Mouse (Mus musculus) heart, embryonic 13.5 days (tissue): Measurements from ENCODE around the gene AC170998.1. TPM values are rescaled to one million over a fixed set of nuclear protein-coding genes. Genes with fewer than 3 reads are reported as not detected.
A peak's percentile ranks its signal among the peaks of the same experiment; 100 is the strongest.
"Not testable (repeated sequence)": the region's sequence is repeated elsewhere in the genome, so short reads cannot be mapped to it uniquely, and the experiment has no call there.

ENCODE experiments used
- ATAC-seq: fragments of 200-750 bp; cut with Nextera tagmentation; 2 replicates; pipeline ENCODE4 v1.8.0; 2017; ENCODE audit warnings: moderate TSS enrichment; ENCODE audit not compliant: insufficient number of reproducible peaks, low FRiP score, low TSS enrichment; ENCODE audit errors: extremely low read depth
- H3K27ac ChIP-seq: fragments of 300-500 bp; sonication (generic); replicated peaks from 2 replicates; pipeline ENCODE4 v1.5.1; 2015; ENCODE audit warnings: moderate library complexity, mild to moderate bottlenecking, inconsistent platforms
- H3K27me3 ChIP-seq: fragments of 300-500 bp; sonication (generic); replicated peaks from 2 replicates; pipeline ENCODE4 v1.6.1; 2015; ENCODE audit warnings: mild to moderate bottlenecking, inconsistent platforms
- H3K36me3 ChIP-seq: fragments of 300-500 bp; sonication (generic); 2 replicates; pipeline ENCODE4 v1.6.1; 2015; ENCODE audit warnings: mild to moderate bottlenecking, inconsistent platforms
- H3K4me1 ChIP-seq: fragments of 300-500 bp; sonication (generic); 2 replicates; pipeline ENCODE4 v1.6.1; 2015; ENCODE audit warnings: inconsistent platforms
- H3K4me2 ChIP-seq: fragments of 300-500 bp; sonication (generic); 2 replicates; pipeline ENCODE4 v1.6.1; 2015; ENCODE audit warnings: inconsistent platforms, mild to moderate bottlenecking, moderate library complexity
- H3K4me3 ChIP-seq: fragments of 300-500 bp; sonication (generic); 2 replicates; pipeline ENCODE4 v1.5.1; 2015; ENCODE audit warnings: moderate library complexity, mild to moderate bottlenecking, inconsistent platforms
- H3K9ac ChIP-seq: fragments of 300-500 bp; sonication (generic); 2 replicates; pipeline ENCODE4 v1.6.1; 2015; ENCODE audit warnings: inconsistent platforms, mild to moderate bottlenecking, moderate library complexity
- H3K9me3 ChIP-seq: fragments of 300-500 bp; sonication (generic); 2 replicates; pipeline ENCODE4 v1.6.1; 2016; ENCODE audit warnings: inconsistent platforms
- WGBS: fragments of 180-500 bp; shearing (Covaris S2); methylation state at CpG from one replicate; pipeline ENCODE4 v1.1.7; 2015; ENCODE audit warnings: mixed read lengths; 5-methylcytosine and 5-hydroxymethylcytosine counted together
- polyA plus RNA-seq: library from polyadenylated mRNA; unstranded; fragments of >200 nt; fragmentation: Nextera tagmentation; extraction: Ambion mirVana; gene quantifications from 2 replicates; pipeline ENCODE4 v1.2.1, GENCODE M21; 2015

Gene AC170998.1
- polyA plus RNA-seq, 1 experiment from 2014 or later, result 2.0 TPM

GRCm38 (mm10) chr17:28707136-28707627, 18.7 kb upstream of the AC170998.1 start:
- no peaks in the 10 kb centered on the region for H3K27me3 ChIP-seq
- peaks cover 3% of the 10 kb centered on the region; the same call in 1 of the 2 replicates for H3K36me3 ChIP-seq
- ATAC-seq, result no peak
- WGBS, result 90% methylated on average over 3 of the region's 3 CpGs
- H3K4me1 ChIP-seq, result peaks cover 65% of the 10 kb centered on the region
- H3K9me3 ChIP-seq, result no peaks in the 10 kb centered on the region
- no peak overlapping the region for H3K27ac ChIP-seq
- H3K9ac ChIP-seq, result no peak overlapping the region
- H3K4me3 ChIP-seq, result no peak overlapping the region
- H3K4me2 ChIP-seq, result no peak overlapping the region

GRCm38 (mm10) chr17:28707816-28708215, 18.1 kb upstream of the AC170998.1 start:
- Histone ChIP-seq H3K9ac (no peak overlapping the region), H3K9me3 (no peaks in the 10 kb centered on the region), H3K4me1 (peaks cover 65% of the 10 kb centered on the region), H3K4me3 (no peak overlapping the region), H3K27ac (no peak overlapping the region), H3K36me3 (peaks cover 3% of the 10 kb centered on the region; the same call in 1 of the 2 replicates), H3K27me3 (no peaks in the 10 kb centered on the region), H3K4me2 (no peak overlapping the region)
- no peak for ATAC-seq
- WGBS, result 86% methylated on average over 2 of the region's 2 CpGs

GRCm38 (mm10) chr17:28708989-28709388, 16.9 kb upstream of the AC170998.1 start:
- Histone ChIP-seq H3K36me3 (peaks cover 9% of the 10 kb centered on the region), H3K27ac (no peak overlapping the region), H3K4me3 (no peak overlapping the region), H3K4me2 (no peak overlapping the region), H3K9ac (no peak overlapping the region), H3K27me3 (no peaks in the 10 kb centered on the region), H3K4me1 (peaks cover 62% of the 10 kb centered on the region), H3K9me3 (no peaks in the 10 kb centered on the region)
- no peak for ATAC-seq
- WGBS, result 50% methylated on average over 2 of the region's 2 CpGs

GRCm38 (mm10) chr17:28709552-28710290, 16.2 kb upstream of the AC170998.1 start:
- H3K9me3 ChIP-seq, result no peaks in the 10 kb centered on the region
- no peak for ATAC-seq
- WGBS, result 80% methylated on average over 8 of the region's 8 CpGs
- H3K4me3 ChIP-seq, result no peak overlapping the region
- H3K4me2 ChIP-seq, result no peak overlapping the region
- H3K27ac ChIP-seq, result 0 out of 2 replicates have a peak overlapping the region, but pooled peaks have one; percentile 12
- H3K4me1 ChIP-seq, result peaks cover 62% of the 10 kb centered on the region
- H3K9ac ChIP-seq, result no peak overlapping the region
- peaks cover 16% of the 10 kb centered on the region for H3K36me3 ChIP-seq
- no peaks in the 10 kb centered on the region for H3K27me3 ChIP-seq

GRCm38 (mm10) chr17:28710291-28710688, 15.6 kb upstream of the AC170998.1 start:
- no peak overlapping the region for H3K9ac ChIP-seq
- ATAC-seq, result no peak
- no peaks in the 10 kb centered on the region for H3K9me3 ChIP-seq
- no peak overlapping the region for H3K4me2 ChIP-seq
- no peaks in the 10 kb centered on the region for H3K27me3 ChIP-seq
- peaks cover 22% of the 10 kb centered on the region for H3K36me3 ChIP-seq
- no peak overlapping the region for H3K4me3 ChIP-seq
- peaks cover 56% of the 10 kb centered on the region for H3K4me1 ChIP-seq
- H3K27ac ChIP-seq, result no peak overlapping the region
- 85% methylated on average over 8 of the region's 8 CpGs for WGBS

- Histone ChIP-seq H3K4me1 (peaks cover 56% of the 10 kb centered on the region), H3K27ac (peak overlapping the region; percentile 69; the same call in 1 of the 2 replicates), H3K27me3 (no peaks in the 10 kb centered on the region), H3K4me2 (no peak overlapping the region), H3K36me3 (peaks cover 29% of the 10 kb centered on the region), H3K9ac (no peak overlapping the region), H3K4me3 (no peak overlapping the region), H3K9me3 (no peaks in the 10 kb centered on the region)
- ATAC-seq, result no peak
- 92% methylated on average over 6 of the region's 6 CpGs for WGBS
Observed at GRCm38 (mm10) chr17:28711237-28711636, 14.6 kb upstream of the AC170998.1 start.

- Histone ChIP-seq H3K9me3 (no peaks in the 10 kb centered on the region), H3K4me2 (peak overlapping the region; percentile 44), H3K36me3 (peaks cover 39% of the 10 kb centered on the region), H3K27ac (peak overlapping the region; percentile 69), H3K27me3 (no peaks in the 10 kb centered on the region), H3K4me1 (peaks cover 48% of the 10 kb centered on the region), H3K4me3 (no peak overlapping the region), H3K9ac (no peak overlapping the region)
- WGBS, result 50% methylated on average over 6 of the region's 6 CpGs
- no peak for ATAC-seq
Observed at GRCm38 (mm10) chr17:28712305-28712704, 13.6 kb upstream of the AC170998.1 start.

GRCm38 (mm10) chr17:28714006-28714405, 11.9 kb upstream of the AC170998.1 start:
- no peaks in the 10 kb centered on the region for H3K9me3 ChIP-seq
- H3K36me3 ChIP-seq, result peaks cover 53% of the 10 kb centered on the region
- H3K4me3 ChIP-seq, result no peak overlapping the region
- no peaks in the 10 kb centered on the region for H3K27me3 ChIP-seq
- no peak overlapping the region for H3K27ac ChIP-seq
- H3K9ac ChIP-seq, result no peak overlapping the region
- no peak for ATAC-seq
- H3K4me1 ChIP-seq, result peaks cover 42% of the 10 kb centered on the region
- no peak overlapping the region for H3K4me2 ChIP-seq
- WGBS, result 95% methylated on average over 3 of the region's 3 CpGs

GRCm38 (mm10) chr17:28715832-28716548, 9.9 kb upstream of the AC170998.1 start:
- Histone ChIP-seq H3K4me1 (peaks cover 44% of the 10 kb centered on the region), H3K27me3 (no peaks in the 10 kb centered on the region), H3K27ac (no peak overlapping the region), H3K4me2 (no peak overlapping the region), H3K4me3 (no peak overlapping the region), H3K9ac (no peak overlapping the region), H3K36me3 (peaks cover 69% of the 10 kb centered on the region), H3K9me3 (no peaks in the 10 kb centered on the region)
- 70% methylated on average over 6 of the region's 7 CpGs for WGBS
- no peak for ATAC-seq

- Histone ChIP-seq H3K27ac (no peak overlapping the region), H3K4me1 (peaks cover 42% of the 10 kb centered on the region), H3K9me3 (no peaks in the 10 kb centered on the region), H3K36me3 (peaks cover 82% of the 10 kb centered on the region), H3K9ac (no peak overlapping the region), H3K4me2 (no peak overlapping the region), H3K27me3 (no peaks in the 10 kb centered on the region), H3K4me3 (no peak overlapping the region)
- WGBS, result 68% methylated on average over 3 of the region's 3 CpGs
- ATAC-seq, result no peak
Observed at GRCm38 (mm10) chr17:28717535-28717934, 8.3 kb upstream of the AC170998.1 start.

GRCm38 (mm10) chr17:28727511-28727910, 1.6 kb downstream of the AC170998.1 start:
- not testable (repeated sequence) for H3K4me3 ChIP-seq, H3K4me2 ChIP-seq, H3K9ac ChIP-seq, H3K9me3 ChIP-seq, H3K27ac ChIP-seq, H3K27me3 ChIP-seq, ATAC-seq, H3K4me1 ChIP-seq
- WGBS, result 91% methylated on average over 11 of the region's 11 CpGs
- H3K36me3 ChIP-seq, result peaks cover 96% of the 10 kb centered on the region
